Mouse (Mus musculus) mouse trophoblast stem cell (cell line): ENCODE measurements around the gene Fam76a.

Experiments used
- in situ Hi-C, 2 experiments: fragments of 300-500 bp; cut with MseI, MboI; formaldehyde crosslinking; loops; 2 replicates in 1 of 2; 3 replicates in 1 of 2; pipeline ENCODE4 v1.15.1; 2025

Fam76a gene

DNA sequence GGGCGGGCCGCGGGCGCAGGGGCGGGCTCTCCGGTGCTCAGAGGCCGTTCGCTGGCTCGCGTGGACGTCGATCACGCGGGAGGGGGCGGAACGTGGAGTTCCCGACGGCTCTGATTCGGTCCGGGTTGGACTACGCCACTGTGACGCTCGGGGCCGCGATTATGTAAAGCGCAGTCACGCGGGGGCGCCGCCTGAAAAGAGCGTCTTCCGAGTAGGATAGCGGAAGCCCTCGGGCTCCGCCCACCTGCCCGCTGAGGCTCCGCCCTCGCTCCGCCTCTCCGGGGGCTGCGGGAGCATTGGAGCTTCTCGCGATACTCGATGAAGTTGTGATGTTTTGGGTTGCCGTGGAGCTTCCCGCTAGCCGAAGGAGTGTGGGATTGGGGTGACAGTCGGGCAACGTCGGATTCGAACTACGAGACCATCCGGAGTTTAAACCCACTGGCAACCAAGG is at the start of gene Fam76a:
Gene Fam76a, minus strand, starts transcription at position 1 of the 451 bp plus-strand sequence.
- in situ Hi-C loops, result no loop called here

DNA sequence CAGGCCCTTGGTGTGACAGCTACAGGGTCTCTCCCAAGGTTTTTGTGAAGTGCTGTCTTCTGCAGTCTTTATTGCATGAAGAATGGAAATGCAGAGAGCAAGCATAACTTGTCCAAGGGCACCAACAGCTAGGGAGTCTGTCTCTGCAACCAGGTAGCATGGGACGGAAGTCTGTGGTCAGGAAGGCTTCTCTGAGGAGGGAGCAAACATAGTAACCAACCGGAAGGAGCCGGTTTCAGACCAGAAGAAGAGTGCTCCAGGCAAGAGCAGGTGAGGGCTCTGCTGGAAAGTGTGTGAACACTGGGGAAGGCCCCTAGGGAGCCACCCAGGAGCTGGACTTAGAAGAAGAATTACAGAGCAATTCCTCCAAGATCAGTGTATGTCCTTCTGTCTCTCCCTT is 49.7 kb upstream of the Fam76a start:
- in situ Hi-C loops, result no loop called here

DNA sequence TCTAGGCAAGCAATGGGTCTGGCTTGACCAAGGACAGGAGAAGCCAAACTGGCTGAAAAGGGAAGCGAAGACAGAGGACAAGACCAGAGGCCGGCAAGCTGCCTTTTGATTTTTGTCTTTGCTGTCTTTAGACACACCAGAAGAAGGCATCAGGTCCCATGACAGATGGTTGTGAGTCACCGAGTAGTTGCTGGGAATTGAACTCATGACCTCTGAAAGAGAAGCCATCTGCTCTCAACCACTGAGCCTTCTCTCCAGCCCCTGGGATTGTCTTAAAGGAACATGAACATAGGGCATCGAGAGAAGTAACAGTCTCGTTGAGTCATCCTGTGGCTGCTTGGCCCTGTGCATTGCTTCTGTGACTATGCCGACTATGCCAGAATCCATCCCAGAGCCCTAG is 49.2 kb upstream of the Fam76a start:
- in situ Hi-C loops, result no loop called here

DNA sequence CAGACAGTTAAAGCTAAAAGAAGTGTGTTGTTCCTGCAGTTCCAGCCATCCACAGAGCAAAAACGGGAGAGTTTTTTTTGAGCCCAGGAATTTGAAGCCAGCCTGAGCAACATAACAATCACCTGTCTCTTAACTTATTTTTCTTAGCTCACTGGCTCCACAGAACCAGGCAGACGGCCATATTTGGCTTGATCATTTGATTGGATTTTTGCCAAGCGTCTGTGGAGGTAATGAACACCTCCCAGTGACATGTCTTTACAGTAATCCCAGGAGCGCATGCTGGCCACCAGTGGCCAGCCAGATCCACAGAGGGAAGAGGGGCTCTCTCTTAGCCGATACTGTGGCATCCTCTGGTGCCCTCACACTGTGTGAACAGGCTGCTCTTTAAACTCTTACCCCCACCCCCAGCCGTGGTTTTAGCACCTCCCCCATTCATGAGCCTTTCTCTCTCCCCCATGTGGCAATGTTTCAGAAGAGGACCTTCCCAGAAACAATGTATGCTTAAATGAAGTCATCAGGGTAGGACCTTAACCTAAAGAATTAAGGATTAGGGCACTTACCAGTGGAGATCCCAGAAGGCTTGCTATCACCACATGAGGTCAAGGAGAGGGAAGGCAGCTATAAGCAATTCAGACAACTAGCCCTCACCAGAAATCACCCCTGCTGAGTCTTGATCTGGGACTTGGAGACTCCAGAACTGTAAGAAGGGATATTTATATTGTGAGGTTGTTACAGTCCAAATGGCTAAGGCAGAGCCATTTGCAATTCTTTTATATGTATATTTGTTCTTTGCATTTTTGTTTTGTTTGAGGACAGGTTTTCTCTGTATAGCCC is 46.0 kb upstream of the Fam76a start:
- in situ Hi-C loops, result no loop called here

DNA sequence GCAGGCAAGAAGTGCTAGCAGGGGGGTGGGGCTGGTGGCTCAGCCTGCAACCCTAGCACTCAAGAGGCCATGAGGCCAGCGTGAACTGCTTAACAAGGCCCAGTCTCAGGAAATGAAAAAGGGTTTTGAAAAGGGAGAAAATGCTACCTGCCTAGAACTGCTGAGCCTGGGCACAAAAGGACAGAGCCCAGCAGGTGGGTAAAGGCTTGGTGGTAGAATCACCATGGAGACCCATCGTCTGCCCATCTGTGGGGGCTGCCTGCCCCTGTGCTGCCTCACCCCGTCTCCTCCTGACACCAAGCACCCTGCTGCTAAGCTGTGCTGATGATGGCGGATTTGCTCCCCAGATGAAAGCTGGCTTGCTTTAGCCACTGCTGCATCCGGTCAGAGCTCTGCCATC is 42.1 kb upstream of the Fam76a start:
- in situ Hi-C loops, result no loop called here

DNA sequence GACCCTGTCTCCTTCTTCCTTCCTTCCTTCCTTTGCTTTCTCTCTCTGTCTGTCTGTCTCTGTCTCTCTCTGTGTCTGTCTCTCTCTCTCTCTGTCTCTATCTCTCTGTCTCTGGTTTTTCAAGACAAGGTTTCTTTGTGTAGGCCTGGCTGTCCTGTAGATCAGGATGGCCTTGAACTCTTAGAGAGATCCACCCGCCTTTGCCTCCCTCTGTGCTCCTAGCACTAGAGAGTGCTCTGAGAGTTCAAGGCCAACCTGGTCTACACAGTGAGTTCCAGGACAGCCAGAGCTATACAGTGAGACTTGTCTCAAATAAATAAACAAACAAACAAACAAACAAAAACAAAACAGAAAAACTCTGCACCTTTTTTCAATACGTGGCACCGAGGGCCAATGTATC is 41.7 kb upstream of the Fam76a start:
- in situ Hi-C loops, result no loop called here

DNA sequence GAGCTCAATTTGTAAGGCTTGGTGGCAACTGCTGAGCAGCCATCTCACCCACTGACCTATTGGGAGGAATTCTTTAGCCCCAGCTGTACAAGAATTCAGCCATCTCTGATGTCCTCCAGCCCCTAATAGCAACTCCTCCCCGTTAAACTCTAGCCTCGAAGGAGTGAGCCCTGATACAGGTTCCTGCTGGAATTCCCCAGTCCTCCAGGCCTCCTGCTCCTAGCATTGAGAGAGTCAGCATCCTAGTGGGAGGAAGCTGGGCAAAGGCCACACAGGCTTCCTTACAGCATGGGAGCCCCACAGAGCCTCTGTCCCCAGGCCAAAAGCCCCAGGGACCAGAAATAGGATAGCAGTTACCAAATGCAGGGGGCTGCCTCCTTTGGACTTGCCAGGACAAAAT is 41.1 kb upstream of the Fam76a start:
- in situ Hi-C loops, result no loop called here

DNA sequence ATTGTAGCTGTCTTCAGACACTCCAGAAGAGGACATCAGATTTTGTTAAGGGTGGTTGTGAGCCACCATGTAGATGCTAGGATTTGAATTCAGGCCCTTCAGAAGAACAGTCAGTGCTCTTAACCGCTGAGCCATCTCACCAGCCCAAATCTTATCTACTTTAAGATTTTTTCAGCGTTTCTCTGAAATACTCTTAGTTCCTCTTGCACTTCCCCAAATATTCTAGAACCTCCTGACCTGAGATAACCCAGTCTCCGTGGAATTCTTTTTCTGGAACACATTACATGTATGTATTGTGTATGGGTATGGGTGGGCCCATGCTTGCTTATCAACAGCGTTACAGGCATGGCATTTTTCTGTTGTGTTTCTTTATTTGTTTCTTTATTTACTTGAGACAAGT is 40.3 kb upstream of the Fam76a start:
- in situ Hi-C loops, result no loop called here

DNA sequence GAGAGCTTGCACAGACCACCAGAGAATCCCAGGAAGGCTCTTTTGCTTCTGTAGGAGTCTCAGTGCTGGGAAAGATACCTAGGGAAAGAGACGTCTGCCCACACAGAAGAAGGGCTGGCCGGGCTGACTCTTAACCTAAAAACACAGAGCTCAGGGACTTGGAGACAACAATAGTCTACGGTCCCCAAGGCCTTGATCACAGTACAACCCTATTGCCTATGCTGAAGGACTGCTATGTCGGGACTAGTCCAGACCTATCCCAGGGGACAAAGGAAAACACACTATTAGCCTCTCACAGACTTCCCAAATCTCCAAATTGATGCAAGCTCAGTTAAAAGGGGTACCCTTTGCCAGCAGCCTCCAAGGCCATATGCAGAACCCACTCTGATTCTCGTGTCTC is 39.5 kb upstream of the Fam76a start:
- in situ Hi-C loops, result no loop called here

DNA sequence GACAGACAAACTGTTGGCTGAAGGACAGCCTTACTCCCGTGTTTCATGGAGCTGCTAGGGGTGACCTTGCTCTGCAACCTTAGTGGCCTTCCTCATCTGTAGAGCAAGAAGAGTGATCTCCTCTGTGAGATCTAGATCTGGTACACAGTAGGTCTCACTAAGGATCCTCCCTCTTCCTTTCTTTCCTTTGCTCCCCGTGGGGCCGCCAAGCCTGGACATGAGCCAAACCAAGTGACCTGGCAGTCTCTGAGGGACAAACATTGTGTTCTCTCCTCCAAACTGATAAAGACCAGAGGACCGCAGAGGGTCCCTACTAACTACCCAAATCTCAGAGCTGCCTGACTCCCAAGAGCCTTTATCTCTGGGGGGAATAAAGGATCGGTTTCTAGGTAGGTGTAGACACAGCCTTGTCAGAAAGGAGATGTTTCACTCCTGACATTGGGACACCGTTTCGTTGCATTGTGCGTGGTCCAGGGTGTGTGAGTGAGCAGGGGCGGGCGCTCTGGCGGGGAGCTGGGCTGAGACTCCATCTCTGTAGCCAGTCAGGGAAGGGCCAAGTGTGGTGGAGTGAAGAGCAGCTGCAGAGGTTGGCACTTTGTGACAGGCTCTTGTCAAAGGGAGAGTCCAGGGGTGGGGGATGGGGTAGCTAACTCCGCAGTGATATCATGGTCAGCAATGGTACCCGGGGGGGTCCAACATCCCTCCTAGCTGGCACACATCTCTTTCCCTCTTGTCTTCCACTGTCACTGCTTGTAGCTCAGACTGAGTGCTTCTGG is 38.7 kb upstream of the Fam76a start:
- in situ Hi-C loops, result no loop called here

DNA sequence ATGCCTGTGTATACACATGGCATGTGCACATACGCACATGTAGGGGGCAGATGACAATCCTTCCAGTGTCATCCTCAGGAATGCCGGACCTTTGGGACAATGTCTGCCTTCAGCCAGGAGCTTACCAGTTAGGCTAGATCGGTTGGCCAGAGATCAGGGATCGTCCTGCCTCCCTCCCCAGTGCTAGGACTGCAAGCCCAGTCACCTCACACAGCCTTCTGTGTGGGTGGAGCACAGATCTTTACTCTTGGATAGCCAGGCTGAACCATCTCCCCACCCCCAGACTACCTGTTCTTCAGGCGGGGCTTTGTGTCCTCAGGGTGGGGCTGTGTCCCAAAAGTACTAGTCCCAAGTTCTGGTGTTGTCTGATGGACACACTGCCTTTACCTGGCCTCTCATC is 38.0 kb upstream of the Fam76a start:
- in situ Hi-C loops, result no loop called here

DNA sequence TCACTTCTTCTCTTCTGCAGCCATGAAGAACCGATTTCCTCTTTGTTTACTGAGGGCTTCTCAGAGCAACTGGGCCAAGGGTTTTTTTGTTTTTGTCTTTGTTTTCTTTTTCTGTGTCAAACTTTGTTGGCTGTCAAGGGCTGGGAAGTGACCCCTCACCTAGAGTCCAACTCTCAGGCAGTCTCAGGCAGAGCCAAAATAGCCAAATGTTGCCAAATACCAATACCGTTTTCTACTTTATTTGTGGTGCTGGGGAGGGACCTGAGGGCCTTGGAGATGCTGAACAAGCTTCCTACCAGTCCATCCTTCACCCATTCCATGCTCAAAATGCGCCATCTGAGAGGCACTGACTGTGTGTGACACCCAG is 37.3 kb upstream of the Fam76a start:
- in situ Hi-C loops, result no loop called here

DNA sequence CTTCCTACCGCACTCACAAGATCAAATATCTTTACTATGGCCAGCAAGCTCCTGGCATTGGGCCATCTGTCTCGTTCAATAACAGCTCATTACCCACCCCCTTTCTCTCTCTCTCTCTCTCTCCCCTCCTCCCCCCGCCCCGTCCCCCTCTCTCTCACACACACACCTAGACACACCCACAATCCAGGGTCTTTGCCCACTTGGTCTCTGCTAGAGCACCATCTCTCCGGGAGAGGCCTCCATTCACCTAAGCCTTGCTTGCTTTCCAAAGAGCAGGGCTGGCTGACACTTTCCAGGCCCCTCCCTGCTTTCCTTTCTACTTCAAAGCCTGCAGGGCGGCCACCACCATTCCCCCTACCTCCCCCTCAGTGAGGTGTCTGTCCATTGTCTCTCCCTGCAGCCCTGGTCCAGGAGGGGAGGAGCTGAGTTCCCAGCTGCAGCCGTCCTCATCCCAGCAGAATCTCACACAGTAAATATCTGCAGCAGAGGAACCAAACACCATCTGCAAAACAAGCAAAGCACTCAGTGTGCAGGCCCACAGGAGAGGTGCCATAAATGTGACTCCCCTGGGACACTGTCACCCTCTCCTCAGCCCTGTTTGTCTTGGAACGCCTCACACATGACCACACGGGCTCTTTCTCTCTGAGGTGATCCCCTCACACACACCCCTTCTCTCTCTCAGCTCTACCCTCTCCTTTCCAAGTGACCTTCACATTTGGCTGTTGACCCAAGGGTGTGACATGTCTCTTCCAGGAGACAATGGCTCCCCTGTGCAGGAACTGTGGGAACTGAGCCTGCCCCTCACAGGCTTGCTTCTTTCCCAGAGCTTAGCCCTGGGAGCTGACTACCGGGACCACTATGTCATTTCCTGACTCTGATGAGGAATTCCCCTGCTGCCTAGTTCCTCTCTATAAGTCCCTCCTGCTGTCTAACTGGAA is 36.7 kb upstream of the Fam76a start:
- in situ Hi-C loops, result no loop called here

DNA sequence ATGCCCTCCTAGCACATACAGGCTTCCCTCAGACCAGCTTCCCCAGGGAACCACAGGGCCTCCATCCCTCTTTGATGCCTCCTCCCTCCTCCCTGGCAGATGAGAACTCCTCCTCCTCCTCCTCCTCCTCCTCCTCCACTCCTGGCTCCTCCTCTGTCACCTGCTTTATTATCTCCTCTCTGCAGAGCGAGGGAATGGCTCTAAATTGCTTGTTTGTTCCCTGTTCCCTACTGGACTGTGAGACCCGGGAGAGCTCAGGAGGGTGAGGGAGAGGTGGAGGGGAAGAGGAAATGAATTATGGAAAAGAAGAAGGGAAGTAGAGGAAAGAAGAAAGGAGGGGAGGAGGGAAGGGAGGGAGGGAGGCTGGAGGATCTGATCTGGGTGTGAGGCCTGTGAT is 33.0 kb upstream of the Fam76a start:
- in situ Hi-C loops, result no loop called here

DNA sequence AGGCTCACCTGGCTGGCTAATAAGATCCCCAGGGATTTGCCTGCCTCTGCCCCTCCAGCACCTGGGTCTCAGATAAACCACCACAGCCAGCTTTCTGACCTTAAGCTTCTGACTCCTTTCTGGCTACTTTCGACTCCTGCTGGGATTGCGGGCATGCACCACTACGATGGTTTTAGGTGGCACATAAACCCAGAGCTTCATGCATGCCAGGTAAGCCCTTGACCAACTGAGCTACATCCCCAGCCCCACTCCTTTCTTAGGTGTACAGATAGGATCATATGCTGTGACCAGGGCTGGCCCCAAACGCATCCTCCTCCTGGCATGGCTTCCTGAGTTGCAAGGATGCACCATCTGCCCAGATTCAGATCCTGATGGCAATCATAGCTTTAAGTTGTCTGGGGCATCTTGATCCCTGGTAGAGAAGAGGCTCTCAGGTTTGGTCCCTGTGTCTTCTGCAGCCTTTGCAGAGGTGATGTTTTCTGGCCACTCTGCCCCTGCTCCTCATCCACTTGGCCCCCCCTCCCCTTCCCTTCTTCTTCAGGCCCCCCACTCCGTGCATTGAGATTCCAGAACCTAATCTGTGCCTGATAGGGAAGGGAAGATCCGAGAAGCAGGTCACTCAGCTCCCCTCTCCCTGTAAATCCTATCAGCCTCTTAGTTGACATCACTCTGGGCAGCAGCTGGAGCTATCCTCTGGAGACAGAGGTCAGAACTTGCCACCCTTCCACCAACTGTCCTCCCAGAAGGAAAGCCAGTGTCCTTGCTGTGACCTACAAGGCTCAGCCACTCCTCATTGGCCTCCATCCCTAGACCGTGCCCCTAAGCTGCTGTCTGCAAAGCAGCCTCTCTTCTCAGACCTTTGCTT is 32.4 kb upstream of the Fam76a start:
- in situ Hi-C loops, result no loop called here

DNA sequence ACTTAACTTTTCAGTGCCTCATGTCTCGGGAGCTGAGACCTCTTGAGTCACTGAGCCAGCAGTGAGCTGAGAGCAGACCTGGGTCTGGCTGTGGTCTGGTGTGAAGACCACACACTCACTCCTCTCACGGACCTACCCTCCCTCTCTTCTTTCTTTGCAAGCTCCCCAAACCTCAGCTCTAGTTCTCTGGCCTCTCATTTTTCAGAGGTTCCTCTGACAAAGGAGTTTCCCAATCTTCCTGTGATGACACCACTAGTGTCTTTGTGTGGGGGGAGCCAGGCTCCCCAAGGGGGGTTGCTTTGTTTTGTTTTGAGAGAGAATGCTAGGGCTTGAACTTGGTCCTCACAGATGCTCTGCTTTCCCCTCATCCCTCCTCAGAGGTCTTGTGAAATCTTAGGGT is 28.6 kb upstream of the Fam76a start:
- in situ Hi-C loops, result no loop called here

DNA sequence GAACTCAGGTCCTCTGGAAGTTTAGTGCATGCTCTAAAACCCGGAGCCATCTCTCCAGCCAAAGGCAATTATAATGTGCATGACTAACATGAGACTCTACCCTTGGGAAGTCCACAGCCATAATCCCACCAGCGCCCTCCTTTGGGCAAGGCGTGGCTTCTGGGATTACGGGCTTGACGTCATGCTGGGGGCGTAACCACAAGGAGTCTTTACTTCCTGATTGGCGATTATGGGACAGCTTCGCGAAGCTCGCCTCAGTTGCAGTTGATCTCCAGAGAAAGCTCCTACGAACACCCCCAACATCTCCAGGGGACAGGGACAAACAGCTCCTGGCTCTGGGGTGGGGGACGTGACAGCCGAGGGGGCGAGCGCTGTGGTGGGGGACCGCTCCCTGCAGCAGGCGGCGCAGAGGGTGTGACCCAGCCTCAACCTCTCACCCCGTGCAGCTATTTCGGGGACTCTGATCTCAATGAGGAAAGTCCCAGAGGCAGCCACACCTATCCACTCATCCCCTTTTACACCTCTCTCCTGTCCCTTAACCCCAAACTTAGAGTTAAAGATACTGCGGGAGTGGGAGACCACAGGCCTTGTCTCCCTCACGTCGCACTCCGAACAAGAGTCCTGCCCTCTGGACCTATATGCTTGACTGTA is 27.6 kb upstream of the Fam76a start:
- in situ Hi-C loops, result loop anchor here (5.0 kb wide), 2 partner anchors 52 to 57 kb away; no protein-coding TSS in a partner anchor

DNA sequence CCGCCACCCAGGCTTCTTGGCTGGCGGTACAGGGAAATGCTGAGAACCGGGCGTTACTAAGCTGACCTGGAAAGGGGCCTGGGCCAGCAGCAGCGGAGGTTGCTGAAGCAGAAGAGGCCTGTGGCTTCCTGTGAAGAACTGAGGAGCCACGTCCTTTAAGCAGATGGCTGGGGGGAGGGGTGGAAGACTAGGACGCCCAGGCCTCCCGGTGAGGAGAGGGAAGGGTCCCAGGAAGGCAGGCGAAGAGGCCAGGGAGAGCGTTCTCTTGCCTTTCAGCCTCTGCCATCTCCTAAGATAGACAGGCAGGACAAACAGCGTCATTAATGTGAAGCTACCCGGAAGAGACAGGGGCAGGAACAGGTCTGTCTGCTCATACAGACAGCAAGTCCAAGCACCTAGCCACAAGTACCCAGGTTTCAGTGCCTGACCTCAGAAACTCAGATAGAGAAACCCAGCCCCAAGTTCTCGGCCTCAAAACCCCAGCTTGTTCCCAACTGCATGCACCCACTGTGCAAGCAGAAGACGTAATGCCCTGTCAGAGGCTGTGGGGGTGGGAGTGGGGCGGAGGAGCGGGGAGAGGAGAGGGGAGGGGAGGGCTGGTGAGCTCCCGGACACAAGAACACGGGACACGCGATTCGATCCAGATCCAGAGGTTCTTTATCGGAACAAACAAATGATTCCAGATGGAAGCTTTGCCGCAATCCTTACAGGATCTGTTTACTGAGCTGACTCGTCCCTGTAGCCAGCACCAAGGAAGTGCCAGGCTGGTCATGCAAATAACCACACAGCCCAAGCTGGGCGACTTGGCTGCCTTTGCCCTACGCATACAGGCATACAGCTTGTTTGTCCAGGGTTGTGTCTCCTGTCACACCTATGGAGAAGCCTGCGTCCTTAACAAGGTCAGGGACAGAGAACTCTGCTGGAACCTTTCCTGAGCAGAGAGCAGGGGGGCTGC is 24.0 kb upstream of the Fam76a start:
- in situ Hi-C loops, result loop anchor here (5.0 kb wide), 2 partner anchors 56 to 61 kb away; no protein-coding TSS in a partner anchor
